Mouse (Mus musculus) MEL (cell line): ENCODE measurements around the gene Bdkrb1. TPM values are rescaled to one million over a fixed set of nuclear protein-coding genes. Genes with fewer than 3 reads are reported as not detected.

ENCODE experiments used
- DNase-seq: peaks from one replicate; pipeline ENCODE4 v3.0.0; 2011; ENCODE audit warnings: low read depth, low spot score
- H3K27ac ChIP-seq: 2 replicates; pipeline ENCODE4 v1.5.1; 2012; ENCODE audit warnings: low read depth, mild to moderate bottlenecking, control low read depth, low read length, moderate library complexity; ENCODE audit not compliant: control insufficient read depth
- H3K27me3 ChIP-seq, 2 experiments: fragments of 150-350 bp in 1 of 2; sonication (generic) in 1 of 2; 2 replicates each; pipeline ENCODE4 v1.6.1; 2012; ENCODE audit warnings: low read length in 2 of 2, mild to moderate bottlenecking in 2 of 2, improper control_type of control experiment in 1 of 2, moderate library complexity in 1 of 2; ENCODE audit not compliant: insufficient read depth in 2 of 2, control insufficient read depth in 1 of 2
- H3K36me3 ChIP-seq, 2 experiments: 2 replicates each; pipeline ENCODE4 v1.6.1; 2012 to 2014; ENCODE audit warnings: low read length in 2 of 2, improper control_type of control experiment in 1 of 2, inconsistent platforms in 1 of 2, mild to moderate bottlenecking in 1 of 2; ENCODE audit not compliant: insufficient read depth in 2 of 2, control insufficient read depth in 1 of 2
- H3K4me1 ChIP-seq, 2 experiments: fragments of 150-350 bp in 1 of 2; sonication (generic) in 1 of 2; 2 replicates each; pipeline ENCODE4 v1.6.1; 2012; ENCODE audit warnings: low read length in 2 of 2, improper control_type of control experiment in 1 of 2, mild to moderate bottlenecking in 1 of 2; ENCODE audit not compliant: insufficient read depth in 2 of 2, control insufficient read depth in 1 of 2
- H3K4me3 ChIP-seq, 2 experiments: fragments of 150-350 bp in 1 of 2; sonication (generic) in 1 of 2; 2 replicates each; pipeline ENCODE4 v1.5.1; 2012; ENCODE audit warnings: low read depth in 2 of 2, low read length in 2 of 2, mild to moderate bottlenecking in 2 of 2, moderate library complexity in 2 of 2, control low read depth in 1 of 2, improper control_type of control experiment in 1 of 2; ENCODE audit not compliant: control insufficient read depth in 1 of 2, insufficient read depth in 1 of 2
- H3K79me2 ChIP-seq: 2 replicates; pipeline ENCODE4 v1.6.1; 2012; ENCODE audit warnings: mild to moderate bottlenecking, low read length, moderate library complexity; ENCODE audit not compliant: control insufficient read depth, poor library complexity, insufficient read depth
- H3K9ac ChIP-seq: 2 replicates; pipeline ENCODE4 v1.6.1; 2012; ENCODE audit warnings: low read depth, mild to moderate bottlenecking, control low read depth, low read length, moderate library complexity; ENCODE audit not compliant: control insufficient read depth, poor library complexity, severe bottlenecking
- H3K9me3 ChIP-seq: fragments of 150-350 bp; sonication (generic); replicated peaks from 2 replicates; pipeline ENCODE4 v1.6.1; 2012; ENCODE audit warnings: mild to moderate bottlenecking, low read length, improper control_type of control experiment, moderate library complexity; ENCODE audit not compliant: insufficient read depth
- BHLHE40 ChIP-seq: IDR thresholded peaks from 2 replicates; pipeline ENCODE4 v1.6.1; 2012; ENCODE audit warnings: low read depth, mild to moderate bottlenecking, inconsistent platforms, low read length, improper control_type of control experiment, borderline replicate concordance
- CHD1 ChIP-seq: IDR thresholded peaks from 2 replicates; pipeline ENCODE4 v1.6.1; 2012; ENCODE audit warnings: low read depth, mild to moderate bottlenecking, inconsistent platforms, low read length, improper control_type of control experiment
- CTCF ChIP-seq, 3 experiments: IDR thresholded peaks in 2 of 3; conservative IDR thresholded peaks in 1 of 3; 2 replicates each; pipeline ENCODE4 v1.5.1; 2011 to 2012; ENCODE audit warnings: low read length in 3 of 3, low read depth in 2 of 3, mild to moderate bottlenecking in 2 of 3, improper control_type of control experiment in 1 of 3, inconsistent platforms in 1 of 3, mixed read lengths in 1 of 3, moderate library complexity in 1 of 3; ENCODE audit not compliant: control insufficient read depth in 1 of 3, insufficient read depth in 1 of 3, poor library complexity in 1 of 3, severe bottlenecking in 1 of 3
- ELF1 ChIP-seq: IDR thresholded peaks from 2 replicates; pipeline ENCODE4 v1.6.1; 2014; ENCODE audit warnings: low read depth, mild to moderate bottlenecking, inconsistent platforms, low read length, improper control_type of control experiment, moderate library complexity
- ETS1 ChIP-seq: IDR thresholded peaks from 2 replicates; pipeline ENCODE4 v1.6.1; 2012; ENCODE audit warnings: low read depth, mild to moderate bottlenecking, inconsistent platforms, low read length, improper control_type of control experiment, moderate library complexity
- JUND ChIP-seq: IDR thresholded peaks from 2 replicates; pipeline ENCODE4 v1.6.1; 2011; ENCODE audit warnings: low read depth, mild to moderate bottlenecking, improper control_type of control experiment, low read length
- KAT2A ChIP-seq: conservative IDR thresholded peaks from 2 replicates; pipeline ENCODE4 v1.6.1; 2012; ENCODE audit warnings: low read depth, low read length, improper control_type of control experiment, inconsistent platforms
- MAFK ChIP-seq: IDR thresholded peaks from 2 replicates; pipeline ENCODE4 v1.6.1; 2011; ENCODE audit warnings: low read depth, mild to moderate bottlenecking, low read length, improper control_type of control experiment, borderline replicate concordance
- MAX ChIP-seq: IDR thresholded peaks from 2 replicates; pipeline ENCODE4 v1.6.1; 2011; ENCODE audit warnings: low read length, improper control_type of control experiment
- POLR2AphosphoS5 ChIP-seq: IDR thresholded peaks from 2 replicates; pipeline ENCODE4 v1.6.1; 2012; ENCODE audit warnings: low read depth, borderline replicate concordance, mild to moderate bottlenecking, inconsistent platforms, low read length, moderate library complexity, mixed read lengths
- RCOR1 ChIP-seq: IDR thresholded peaks from 2 replicates; pipeline ENCODE4 v1.6.1; 2012; ENCODE audit warnings: low read depth, mild to moderate bottlenecking, inconsistent platforms, low read length, improper control_type of control experiment
- SIN3A ChIP-seq: IDR thresholded peaks from 2 replicates; pipeline ENCODE4 v1.6.1; 2012; ENCODE audit warnings: low read length, improper control_type of control experiment, inconsistent platforms
- TAL1 ChIP-seq: IDR thresholded peaks from 2 replicates; pipeline ENCODE4 v1.6.1; 2012; ENCODE audit warnings: mild to moderate bottlenecking, inconsistent platforms, low read length, moderate library complexity, mixed read lengths
- ZKSCAN1 ChIP-seq: IDR thresholded peaks from 2 replicates; pipeline ENCODE4 v1.6.1; 2012; ENCODE audit warnings: low read depth, mild to moderate bottlenecking, inconsistent platforms, low read length, improper control_type of control experiment, moderate library complexity
- ZNF384 ChIP-seq: IDR thresholded peaks from 2 replicates; pipeline ENCODE4 v1.6.1; 2012; ENCODE audit warnings: low read depth, mild to moderate bottlenecking, inconsistent platforms, low read length, improper control_type of control experiment
- polyA plus RNA-seq, 2 experiments: library from polyadenylated mRNA; stranded (reverse) in 1 of 2; unstranded in 1 of 2; fragments of >175 nt in 1 of 2; fragments of >200 nt in 1 of 2; gene quantifications; 2 replicates each; pipeline versions ENCODE4 v1.2.1 to v1.2.4; 2012; ENCODE audit warnings: low replicate concordance in 2 of 2, low read depth in 1 of 2; ENCODE audit not compliant: insufficient read length in 2 of 2, insufficient read depth in 1 of 2, missing spikeins in 1 of 2
- total RNA-seq: library from RNA; depleted of rRNA; stranded (reverse); fragments of 300-350 nt; gene quantifications from 2 replicates; pipeline ENCODE4 v1.2.3, GENCODE M21; 2012

The Bdkrb1 gene
- total and polyA plus RNA-seq, 3 experiments = 0.13 TPM; not detected in 2

GRCm38 (mm10) chr12:105565221-105565620, 37.7 kb upstream of the Bdkrb1 start:
- no peak for TF ChIP-seq JUND
- no peak for TF ChIP-seq ZNF384
- no peak for TF ChIP-seq MAFK
- TF ChIP-seq RCOR1 = no peak
- TF ChIP-seq CHD1 = no peak
- no peak for TF ChIP-seq CTCF (IDR thresholded peaks at IDR 0.05 in 2 of 3, conservative IDR thresholded peaks at IDR 0.05 in 1 of 3; ENCODE audit: control insufficient read depth in 1 of 3, insufficient read depth in 1 of 3, low read depth in 2 of 3, low read length in 3 of 3, poor library complexity in 1 of 3, severe bottlenecking in 1 of 3)
- H3K4me3 ChIP-seq = no peak overlapping the region
- no peaks in the 10 kb centered on the region; a peak in 1 of 4 replicates for H3K27me3 ChIP-seq
- H3K4me1 ChIP-seq = no peaks in the 10 kb centered on the region
- no peak for DNase-seq
- no peaks in the 10 kb centered on the region for H3K79me2 ChIP-seq
- no peak overlapping the region for H3K27ac ChIP-seq
- no peaks in the 10 kb centered on the region for H3K36me3 ChIP-seq
- H3K9me3 ChIP-seq = no peaks in the 10 kb centered on the region
- H3K9ac ChIP-seq = no peak overlapping the region

GRCm38 (mm10) chr12:105571867-105572266, 31.0 kb upstream of the Bdkrb1 start:
- DNase-seq = no peak
- Histone ChIP-seq H3K9ac (no peak overlapping the region), H3K36me3 (no peaks in the 10 kb centered on the region), H3K9me3 (no peaks in the 10 kb centered on the region), H3K79me2 (no peaks in the 10 kb centered on the region), H3K4me1 (no peaks in the 10 kb centered on the region), H3K4me3 (no peak overlapping the region), H3K27me3 (no peaks in the 10 kb centered on the region; a peak in 1 of 4 replicates), H3K27ac (no peak overlapping the region)
- TF ChIP-seq POLR2AphosphoS5 = no peak
- no peak for TF ChIP-seq CHD1
- no peak for TF ChIP-seq KAT2A
- no peak for TF ChIP-seq BHLHE40
- TF ChIP-seq MAX = no peak

- Histone ChIP-seq H3K4me1 (no peaks in the 10 kb centered on the region), H3K9me3 (no peaks in the 10 kb centered on the region), H3K79me2 (no peaks in the 10 kb centered on the region), H3K27ac (no peak overlapping the region)
- no peak for DNase-seq
- TF ChIP-seq ELF1 (no peak), ZKSCAN1 (no peak), ETS1 (no peak), TAL1 (no peak), SIN3A (no peak)
- TF ChIP-seq, all 39 proteins: peak for 0
- no peaks in the 10 kb centered on the region for H3K36me3 ChIP-seq
- H3K4me3 ChIP-seq = no peak overlapping the region
- H3K27me3 ChIP-seq = no peaks in the 10 kb centered on the region; a peak in 1 of 4 replicates
- H3K9ac ChIP-seq = no peak overlapping the region
Observed at GRCm38 (mm10) chr12:105572622-105573021, 30.3 kb upstream of the Bdkrb1 start.
